9 mouse cellular contexts compared by ENCODE assay signal in the genomic region with DNA sequence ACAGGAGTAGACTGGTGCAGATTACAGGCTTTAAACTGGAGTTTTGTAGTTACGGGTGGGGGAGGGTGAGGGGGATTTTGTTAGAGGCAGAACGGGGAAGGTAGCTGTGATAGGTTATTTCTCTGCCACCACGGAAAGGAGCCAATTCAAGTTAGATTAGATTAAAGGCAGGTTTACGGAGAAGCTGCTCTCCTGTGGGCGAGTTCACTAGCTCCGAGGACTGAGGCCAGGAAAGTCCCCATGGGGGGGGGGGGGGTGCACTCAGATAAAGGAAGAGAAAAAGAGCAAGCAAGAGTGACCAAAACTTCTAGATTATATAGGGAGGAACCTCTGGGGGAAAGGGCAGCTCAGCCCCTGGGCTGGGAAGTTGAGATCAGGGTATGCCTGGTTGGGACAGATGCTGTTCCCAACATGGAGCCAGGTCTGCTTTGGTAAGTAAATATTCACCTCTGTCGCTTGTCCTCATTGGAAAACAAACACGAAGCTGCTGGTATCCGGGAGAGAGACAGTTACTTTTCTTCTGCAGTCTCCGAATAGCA. TPM values are rescaled to one million over a fixed set of nuclear protein-coding genes. Genes with fewer than 3 reads are reported as not detected.
A peak's percentile ranks its signal among the peaks of the same experiment; 100 is the strongest.
DNase-seq lines count a peak whose midpoint lies in the region; ATAC-seq and TF ChIP-seq lines count a peak whose summit lies in the region.
"Had no signal": no experiment of that assay in that cellular context is flagged by ENCODE, and none has a peak within 500 bp of the region (broad histone marks: within the 10 kb centered on the region; RNA-seq: fewer than 3 reads in every experiment).

No protein-coding gene starts in this region.

- ATAC-seq in forebrain, embryonic 16.5 days = peak; percentile 19
- ATAC-seq in kidney, embryonic 16.5 days (ENCODE audit: low FRiP score, low TSS enrichment) = peak; percentile 56; the same call in 1 of the 2 replicates
- peak; percentile 65 for ATAC-seq in megakaryocyte-erythroid progenitor cell, adult 5-6 weeks (replicated peaks; ENCODE audit: low FRiP score, low TSS enrichment, poor library complexity, severe bottlenecking)

- no peaks in the 10 kb centered on the region for H3K9me3 ChIP-seq in forebrain, embryonic 16.5 days (ENCODE audit: control insufficient read depth, low read length)
- no peaks in the 10 kb centered on the region for H3K9me3 ChIP-seq in kidney, embryonic 16.5 days (ENCODE audit: low read length)

- under 1% methylated on average over 10 of the region's 10 CpGs for WGBS in bone marrow, adult 2 months
- WGBS in forebrain, embryonic 16.5 days = under 1% methylated on average over 10 of the region's 10 CpGs
- WGBS in kidney, embryonic 16.5 days = under 1% methylated on average over 10 of the region's 10 CpGs
- WGBS in spleen, adult 2 months = 1% methylated on average over 10 of the region's 10 CpGs

- H3K4me2 ChIP-seq in forebrain, embryonic 16.5 days (ENCODE audit: low read length) = peak overlapping the region; percentile 93
- peak overlapping the region; percentile 86 for H3K4me2 ChIP-seq in kidney, embryonic 16.5 days (replicated peaks; ENCODE audit: low read depth, low read length)

- peak overlapping the region; percentile 99 for H3K27ac ChIP-seq in bone marrow, adult 2 months (ENCODE audit: control insufficient read depth, insufficient read depth, low read depth, low read length, poor library complexity)
- peak overlapping the region; percentile 90 for H3K27ac ChIP-seq in forebrain, embryonic 16.5 days (ENCODE audit: low read length)
- peak overlapping the region; percentile 98 for H3K27ac ChIP-seq in kidney, embryonic 16.5 days (ENCODE audit: low read length)
- H3K27ac ChIP-seq in spleen, adult 2 months (ENCODE audit: insufficient read depth, low read length) = peak overlapping the region; percentile 98

- peak; percentile 7 for DNase-seq in ovary, postnatal 10 days (ENCODE audit: low spot score)
- no peak for DNase-seq in ovary, adult 18-20 months (ENCODE audit: low spot score)
- DNase-seq in spleen, adult 2 months (ENCODE audit: low read depth in 1 of 2, low spot score in 2 of 2) = peak; percentile 9 to 22
- DNase-seq in right cerebral cortex, postnatal 10 days (ENCODE audit: low spot score in 2 of 2) = no peak

- peak overlapping the region; percentile 98 for H3K4me3 ChIP-seq in bone marrow, adult 2 months (replicated peaks; ENCODE audit: control insufficient read depth, low read depth, low read length)
- H3K4me3 ChIP-seq in forebrain, embryonic 16.5 days (replicated peaks; ENCODE audit: low read length) = peak overlapping the region; percentile 74
- peak overlapping the region; percentile 74 for H3K4me3 ChIP-seq in kidney, embryonic 16.5 days (ENCODE audit: low read length)
- peak overlapping the region; percentile 89 for H3K4me3 ChIP-seq in spleen, adult 2 months (ENCODE audit: extremely low read depth, insufficient read depth, insufficient read length)

- H3K9ac ChIP-seq in forebrain, embryonic 16.5 days (replicated peaks; ENCODE audit: low read depth, low read length) = peak overlapping the region; percentile 91
- peak overlapping the region; percentile 96 for H3K9ac ChIP-seq in kidney, embryonic 16.5 days (replicated peaks; ENCODE audit: low read length)

- no peak for TF ChIP-seq POLR2A in bone marrow, adult 2 months (IDR thresholded peaks at IDR 0.05; ENCODE audit: borderline replicate concordance, control insufficient read depth, low read depth, low read length)
- TF ChIP-seq POLR2A in spleen, adult 2 months (IDR thresholded peaks at IDR 0.05; ENCODE audit: low read depth, low read length) = no peak

- H3K4me1 ChIP-seq in bone marrow, adult 2 months (ENCODE audit: control insufficient read depth, insufficient read depth, low read length) = no peaks in the 10 kb centered on the region; the same call in 1 of the 2 replicates
- H3K4me1 ChIP-seq in forebrain, embryonic 16.5 days (replicated peaks; ENCODE audit: control insufficient read depth, insufficient read depth, low read length) = peaks cover 20% of the 10 kb centered on the region
- H3K4me1 ChIP-seq in kidney, embryonic 16.5 days (ENCODE audit: insufficient read depth, low read length) = peaks cover 18% of the 10 kb centered on the region
- peaks cover 7% of the 10 kb centered on the region for H3K4me1 ChIP-seq in spleen, adult 2 months (ENCODE audit: control insufficient read depth, insufficient read depth, insufficient read length)

- TF ChIP-seq CTCF in bone marrow, adult 2 months (IDR thresholded peaks at IDR 0.05; ENCODE audit: control insufficient read depth, insufficient read depth, low read length) = no peak
- TF ChIP-seq CTCF in spleen, adult 2 months (IDR thresholded peaks at IDR 0.05; ENCODE audit: extremely low read depth, insufficient read depth, insufficient read length, insufficient replicate concordance) = no peak

- H3K36me3 ChIP-seq in forebrain, embryonic 16.5 days (ENCODE audit: control insufficient read depth, insufficient read depth) = no peaks in the 10 kb centered on the region
- peaks cover 8% of the 10 kb centered on the region for H3K36me3 ChIP-seq in kidney, embryonic 16.5 days (ENCODE audit: insufficient read depth, low read length)
- H3K36me3 ChIP-seq in spleen, adult 2 months (ENCODE audit: control insufficient read depth, insufficient read depth, low read length) = peaks cover 6% of the 10 kb centered on the region; the same call in 1 of the 2 replicates

- H3K27me3 ChIP-seq in forebrain, embryonic 16.5 days (replicated peaks; ENCODE audit: control insufficient read depth, insufficient read depth, low read length) = no peaks in the 10 kb centered on the region
- no peaks in the 10 kb centered on the region for H3K27me3 ChIP-seq in kidney, embryonic 16.5 days (ENCODE audit: insufficient read depth, low read length)
- no peaks in the 10 kb centered on the region for H3K27me3 ChIP-seq in spleen, adult 2 months (ENCODE audit: control insufficient read depth, insufficient read depth, low read length)

RNA-seq across cellular contexts. Expression of a gene that starts 0.5 kb away (rescaled TPM):
- 10.4 and 12.0 TPM in 2 replicates for polyA plus RNA-seq in bone marrow, adult 2 months (2011; ENCODE audit: insufficient read depth, insufficient read length, low replicate concordance, missing spikeins)
- polyA plus RNA-seq in forebrain, embryonic 16.5 days (2015; fragmentation: Nextera tagmentation; extraction: Ambion mirVana) = 59.1 and 64.9 TPM in 2 replicates
- 45.6 and 46.3 TPM in 2 replicates for polyA plus RNA-seq in kidney, embryonic 16.5 days (2015; fragmentation: Nextera tagmentation; extraction: Ambion mirVana)
- total RNA-seq in megakaryocyte-erythroid progenitor cell, adult 5-6 weeks (2014; fragmentation: Nextera tagmentation) = 56.5 and 67.6 TPM in 2 replicates
- 102 and 160 TPM in 2 replicates for total RNA-seq in megakaryocyte-erythroid progenitor cell, adult 5-6 weeks (2017)
- 1.4 and 2.4 TPM in 2 replicates for polyA plus RNA-seq in spleen, adult 2 months (2012; rRNA removed)

RNA-seq across cellular contexts. Expression of a gene that starts 15.6 kb away (rescaled TPM):
- polyA plus RNA-seq in bone marrow, adult 2 months (2011; ENCODE audit: insufficient read depth, insufficient read length, low replicate concordance, missing spikeins) = 2.1 and 4.9 TPM in 2 replicates
- not detected in 2 replicates for polyA plus RNA-seq in forebrain, embryonic 16.5 days (2015; fragmentation: Nextera tagmentation; extraction: Ambion mirVana)
- polyA plus RNA-seq in kidney, embryonic 16.5 days (2015; fragmentation: Nextera tagmentation; extraction: Ambion mirVana) = 4.4 and 4.6 TPM in 2 replicates
- 0.72 and 2.4 TPM in 2 replicates for total RNA-seq in megakaryocyte-erythroid progenitor cell, adult 5-6 weeks (2014; fragmentation: Nextera tagmentation)
- total RNA-seq in megakaryocyte-erythroid progenitor cell, adult 5-6 weeks (2017) = 1.8 and 5.6 TPM in 2 replicates
- polyA plus RNA-seq in spleen, adult 2 months (2012; rRNA removed) = 3.9 and 6.9 TPM in 2 replicates

RNA-seq across cellular contexts. Expression of a gene that starts 41.4 kb away (rescaled TPM):
- 37.4 and 63.1 TPM in 2 replicates for polyA plus RNA-seq in bone marrow, adult 2 months (2011; ENCODE audit: insufficient read depth, insufficient read length, low replicate concordance, missing spikeins)
- polyA plus RNA-seq in forebrain, embryonic 16.5 days (2015; fragmentation: Nextera tagmentation; extraction: Ambion mirVana) = 28.0 and 31.8 TPM in 2 replicates
- 88.9 and 91.9 TPM in 2 replicates for polyA plus RNA-seq in kidney, embryonic 16.5 days (2015; fragmentation: Nextera tagmentation; extraction: Ambion mirVana)
- total RNA-seq in megakaryocyte-erythroid progenitor cell, adult 5-6 weeks (2014; fragmentation: Nextera tagmentation) = 47.4 and 53.5 TPM in 2 replicates
- 28.1 and 34.2 TPM in 2 replicates for total RNA-seq in megakaryocyte-erythroid progenitor cell, adult 5-6 weeks (2017)
- 222 and 255 TPM in 2 replicates for polyA plus RNA-seq in spleen, adult 2 months (2012; rRNA removed)

RNA-seq across cellular contexts. Expression of a gene that starts 48.4 kb away (rescaled TPM):
- not detected in 2 replicates for polyA plus RNA-seq in bone marrow, adult 2 months (2011; ENCODE audit: insufficient read depth, insufficient read length, low replicate concordance, missing spikeins)
- not detected in 2 replicates for polyA plus RNA-seq in forebrain, embryonic 16.5 days (2015; fragmentation: Nextera tagmentation; extraction: Ambion mirVana)
- not detected in 2 replicates for polyA plus RNA-seq in kidney, embryonic 16.5 days (2015; fragmentation: Nextera tagmentation; extraction: Ambion mirVana)
- not detected in 2 replicates for total RNA-seq in megakaryocyte-erythroid progenitor cell, adult 5-6 weeks (2014; fragmentation: Nextera tagmentation)
- total RNA-seq in megakaryocyte-erythroid progenitor cell, adult 5-6 weeks (2017) = not detected in 2 replicates
- polyA plus RNA-seq in spleen, adult 2 months (2012; rRNA removed) = not detected in 2 replicates
- total RNA-seq: gastrocnemius, postnatal 4 days had no signal

Comparison
In these comparisons a context has a peak if more than half of its experiments do, and no peak if none do; other contexts are left out.
1. DNase-seq: peak in ovary, postnatal 10 days (single experiment) and spleen, adult 2 months (2 of 2); none in ovary, adult 18-20 months (single experiment) and right cerebral cortex, postnatal 10 days (0 of 2).
2. Peak in every context shown above with its lines, with median percentiles within 50 percentile points of each other: H3K27ac ChIP-seq, H3K4me3 ChIP-seq and ATAC-seq.